Comparison of ENCODE assay signal across 13 mouse cellular contexts in genomic region chr5:115284735-115285134, GRCm38 (mm10). TPM values are rescaled to one million over a fixed set of nuclear protein-coding genes. Genes with fewer than 3 reads are reported as not detected.
DNase-seq lines count a peak whose midpoint lies in the region; ATAC-seq and TF ChIP-seq lines count a peak whose summit lies in the region.
"Had no signal": no experiment of that assay in that cellular context is flagged by ENCODE, and none has a peak within 500 bp of the region (broad histone marks: within the 10 kb centered on the region; RNA-seq: fewer than 3 reads in every experiment).

No protein-coding gene starts in this region.

- no peak overlapping the region for H3K4me3 ChIP-seq in left cerebral cortex, adult 2 months
- H3K4me3 ChIP-seq in ES-Bruce4 (ENCODE audit: low read depth, low read length): no peak overlapping the region
- H3K4me3 ChIP-seq: embryonic facial prominence, embryonic 15.5 days; myocyte had no signal

- no peak overlapping the region for H3K27ac ChIP-seq in left cerebral cortex, adult 2 months
- H3K27ac ChIP-seq in ES-Bruce4 (ENCODE audit: insufficient read depth, low read length): no peak overlapping the region
- H3K27ac ChIP-seq: embryonic facial prominence, embryonic 15.5 days; hindbrain, embryonic 14.5 days had no signal

- H3K36me3 ChIP-seq in ES-Bruce4 (ENCODE audit: control insufficient read depth, insufficient read depth, low read length, poor library complexity, severe bottlenecking): peaks cover 13% of the 10 kb centered on the region

- H3K9ac ChIP-seq in ES-Bruce4 (ENCODE audit: low read depth, poor library complexity, severe bottlenecking): no peak overlapping the region
- H3K9ac ChIP-seq: embryonic facial prominence, embryonic 15.5 days; hindbrain, embryonic 14.5 days had no signal

- intact Hi-C loops in left cerebral cortex, adult 2 months (cut with DNase I): no loop called here
- intact Hi-C loops in left cerebral cortex, postnatal 4 days (cut with DNase I): no loop called here

- H3K4me1 ChIP-seq in ES-Bruce4 (ENCODE audit: control insufficient read depth, insufficient read depth, low read length): no peaks in the 10 kb centered on the region

- H3K27me3 ChIP-seq in ES-Bruce4 (ENCODE audit: control insufficient read depth, insufficient read depth, low read length, poor library complexity, severe bottlenecking): no peaks in the 10 kb centered on the region
- H3K27me3 ChIP-seq: embryonic facial prominence, embryonic 15.5 days had no signal

- peak; percentile 21 for TF ChIP-seq CTCF in left cerebral cortex, adult 2 months (IDR thresholded peaks at IDR 0.05)
- peak; percentile 54 for TF ChIP-seq CTCF in ES-Bruce4 (IDR thresholded peaks at IDR 0.05; ENCODE audit: low read depth, low read length)

- no peak for TF ChIP-seq EP300 in ES-Bruce4 (IDR thresholded peaks at IDR 0.05; ENCODE audit: insufficient read depth, low read depth, low read length)

- 0 out of 2 replicates have a peak, but pooled peaks have one; percentile 32 for ATAC-seq in common myeloid progenitor, adult 5-6 weeks (replicated peaks; ENCODE audit: low read depth, poor library complexity, severe bottlenecking)
- ATAC-seq in neutrophil, adult 5-6 weeks (ENCODE audit: extremely low read depth, insufficient number of reproducible peaks, low FRiP score, poor library complexity, severe bottlenecking): 0 out of 2 replicates have a peak, but pooled peaks have one; percentile 36

- no peaks in the 10 kb centered on the region for H3K9me3 ChIP-seq in ES-Bruce4 (replicated peaks; ENCODE audit: control insufficient read depth, insufficient read depth, low read length, poor library complexity, severe bottlenecking)
- H3K9me3 ChIP-seq: embryonic facial prominence, embryonic 15.5 days had no signal

- DNase-seq in left cerebral cortex, adult 2 months (ENCODE audit: extremely low spot score in 1 of 2, low spot score in 2 of 2): no peak
- DNase-seq in left cerebral cortex, postnatal 4 days: no peak
- no peak for DNase-seq in frontal cortex, postnatal 14 days (ENCODE audit: low spot score in 2 of 2)
- DNase-seq in kidney, postnatal 4 days: no peak
- DNase-seq: cerebellum, adult 11 months; gastrocnemius, postnatal 25 days; right cerebral cortex, postnatal 25 days had no signal

- no peak for TF ChIP-seq POLR2A in ES-Bruce4 (IDR thresholded peaks at IDR 0.05; ENCODE audit: insufficient read depth, low read length)

RNA-seq across cellular contexts. Expression of gene Coq5, which starts 5.3 kb away (rescaled TPM):
- 10 to 100 TPM; 39.9 to 41.9 TPM for total RNA-seq in left cerebral cortex, adult 2 months (2021)
- total RNA-seq in left cerebral cortex, postnatal 4 days (2021): 10 to 100 TPM; 29.7 to 33.8 TPM
- 28.3 and 35.9 TPM in 2 replicates for polyA plus RNA-seq in ES-Bruce4 (2011; ENCODE audit: insufficient read depth, insufficient read length, low read depth, missing spikeins)
- 38.4 and 43.7 TPM in 2 replicates for total RNA-seq in common myeloid progenitor, adult 5-6 weeks (2017)
- total RNA-seq in neutrophil, adult 5-6 weeks (2017): 24.8 and 32.2 TPM in 2 replicates

RNA-seq across cellular contexts. Expression of gene Rnf10, which starts 12.0 kb away (rescaled TPM):
- 100 to 1,000 TPM; 253 to 265 TPM for total RNA-seq in left cerebral cortex, adult 2 months (2021)
- total RNA-seq in left cerebral cortex, postnatal 4 days (2021): 100 to 1,000 TPM; 262 to 280 TPM
- polyA plus RNA-seq in ES-Bruce4 (2011; ENCODE audit: insufficient read depth, insufficient read length, low read depth, missing spikeins): 180 and 185 TPM in 2 replicates
- total RNA-seq in common myeloid progenitor, adult 5-6 weeks (2017): 56.3 and 72.0 TPM in 2 replicates
- total RNA-seq in neutrophil, adult 5-6 weeks (2017): 161 and 173 TPM in 2 replicates

RNA-seq across cellular contexts. Expression of gene Dynll1, which starts 16.1 kb away (rescaled TPM):
- 100 to 1,000 TPM; 608 to 642 TPM for total RNA-seq in left cerebral cortex, adult 2 months (2021)
- 100 to 1,000 TPM; 678 to 766 TPM for total RNA-seq in left cerebral cortex, postnatal 4 days (2021)
- polyA plus RNA-seq in ES-Bruce4 (2011; ENCODE audit: insufficient read depth, insufficient read length, low read depth, missing spikeins): 556 and 609 TPM in 2 replicates
- total RNA-seq in common myeloid progenitor, adult 5-6 weeks (2017): 257 and 310 TPM in 2 replicates
- total RNA-seq in neutrophil, adult 5-6 weeks (2017): 103 and 154 TPM in 2 replicates

RNA-seq across cellular contexts. Expression of gene Srsf9, which starts 42.2 kb away (rescaled TPM):
- 10 to 100 TPM; 68.0 to 74.5 TPM for total RNA-seq in left cerebral cortex, adult 2 months (2021)
- 10 to 100 TPM; 58.7 to 59.4 TPM for total RNA-seq in left cerebral cortex, postnatal 4 days (2021)
- polyA plus RNA-seq in ES-Bruce4 (2011; ENCODE audit: insufficient read depth, insufficient read length, low read depth, missing spikeins): 107 and 111 TPM in 2 replicates
- total RNA-seq in common myeloid progenitor, adult 5-6 weeks (2017): 74.3 and 92.1 TPM in 2 replicates
- total RNA-seq in neutrophil, adult 5-6 weeks (2017): 51.2 and 55.9 TPM in 2 replicates

RNA-seq across cellular contexts. Expression of gene Pop5, which starts 49.1 kb away (rescaled TPM):
- 100 to 1,000 TPM; 116 to 117 TPM for total RNA-seq in left cerebral cortex, adult 2 months (2021)
- total RNA-seq in left cerebral cortex, postnatal 4 days (2021): 10 to 100 TPM; 27.4 to 31.8 TPM
- polyA plus RNA-seq in ES-Bruce4 (2011; ENCODE audit: insufficient read depth, insufficient read length, low read depth, missing spikeins): 76.1 and 79.9 TPM in 2 replicates
- 75.6 and 104 TPM in 2 replicates for total RNA-seq in common myeloid progenitor, adult 5-6 weeks (2017)
- 22.7 and 39.8 TPM in 2 replicates for total RNA-seq in neutrophil, adult 5-6 weeks (2017)
